Mouse (Mus musculus) natural killer cell, adult 2 months (primary cell): Measurements from ENCODE around the gene Prkn.

Experiments
- DNase-seq, 2 experiments: peaks; one replicate each; pipeline ENCODE4 v3.0.0; 2022; ENCODE audit warnings: low spot score in 2 of 2

Gene Prkn

GRCm38 (mm10) chr17:10987040-10987439 is 146.9 kb downstream of the Prkn start:
- DNase-seq, result no peak

- DNase-seq, result no peak
These were observed 157.1 kb downstream of the Prkn start for GRCm38 (mm10) chr17:10997291-10997690.

GRCm38 (mm10) chr17:11023371-11023770 is 183.2 kb downstream of the Prkn start:
- DNase-seq, result no peak

GRCm38 (mm10) chr17:11029348-11029747 is 189.2 kb downstream of the Prkn start:
- no peak for DNase-seq

GRCm38 (mm10) chr17:11030936-11031335 is 190.8 kb downstream of the Prkn start:
- no peak for DNase-seq

- no peak for DNase-seq
These were observed 192.2 kb downstream of the Prkn start for GRCm38 (mm10) chr17:11032366-11032765.

GRCm38 (mm10) chr17:11033594-11033993 is 193.4 kb downstream of the Prkn start:
- DNase-seq, result no peak

- DNase-seq, result no peak
These were observed 198.1 kb downstream of the Prkn start for GRCm38 (mm10) chr17:11038272-11038671.

- no peak for DNase-seq
These were observed 218.8 kb downstream of the Prkn start for GRCm38 (mm10) chr17:11058986-11059385.

- no peak for DNase-seq
These were observed 227.0 kb downstream of the Prkn start for GRCm38 (mm10) chr17:11067076-11067703.

GRCm38 (mm10) chr17:11067704-11068475 is 227.7 kb downstream of the Prkn start:
- no peak for DNase-seq

- no peak for DNase-seq
These were observed 230.8 kb downstream of the Prkn start for GRCm38 (mm10) chr17:11070996-11071395.

GRCm38 (mm10) chr17:11076319-11076903 is 236.2 kb downstream of the Prkn start:
- DNase-seq, result no peak

- DNase-seq, result no peak
These were observed 246.3 kb downstream of the Prkn start for GRCm38 (mm10) chr17:11086492-11086891.

GRCm38 (mm10) chr17:11087088-11087487 is 246.9 kb downstream of the Prkn start:
- DNase-seq, result no peak

GRCm38 (mm10) chr17:11087823-11088222 is 247.6 kb downstream of the Prkn start:
- DNase-seq, result no peak

- no peak for DNase-seq
These were observed 249.2 kb downstream of the Prkn start for GRCm38 (mm10) chr17:11089361-11089760.

GRCm38 (mm10) chr17:11092900-11093299 is 252.7 kb downstream of the Prkn start:
- DNase-seq, result no peak

- DNase-seq, result no peak
These were observed 253.1 kb downstream of the Prkn start for GRCm38 (mm10) chr17:11093321-11093720.

GRCm38 (mm10) chr17:11107007-11107406 is 266.8 kb downstream of the Prkn start:
- DNase-seq, result no peak

- no peak for DNase-seq
These were observed 267.7 kb downstream of the Prkn start for GRCm38 (mm10) chr17:11107916-11108315.

- DNase-seq, result no peak
These were observed 277.3 kb downstream of the Prkn start for GRCm38 (mm10) chr17:11117508-11117907.

GRCm38 (mm10) chr17:11124048-11124447 is 283.9 kb downstream of the Prkn start:
- DNase-seq, result no peak
